Mouse (Mus musculus): ENCODE results near the gene 6430628N08Rik. TPM values are rescaled to one million over a fixed set of nuclear protein-coding genes. Genes with fewer than 3 reads are reported as not detected.
A peak's percentile ranks its signal among the peaks of the same experiment; 100 is the strongest.

6430628N08Rik gene
- polyA plus RNA-seq, 1 experiment from 2014 or later = not detected

GRCm38 (mm10) chr4:115885846-115886245, 4.6 kb upstream of the 6430628N08Rik start:
- peaks cover 37% of the 10 kb centered on the region for H3K27me3 ChIP-seq
- 46% methylated on average over 3 of the region's 3 CpGs for WGBS (ENCODE audit: insufficient replicate concordance)
- no peak overlapping the region for H3K27ac ChIP-seq
- H3K9me3 ChIP-seq (replicated peaks) = no peaks in the 10 kb centered on the region
- no peak for DNase-seq
- H3K36me3 ChIP-seq = no peaks in the 10 kb centered on the region
- ATAC-seq (ENCODE audit: low read depth) = no peak
- no peak overlapping the region for H3K4me2 ChIP-seq
- H3K4me3 ChIP-seq (replicated peaks) = no peak overlapping the region
- no peaks in the 10 kb centered on the region; the same call in 1 of the 2 replicates for H3K4me1 ChIP-seq (replicated peaks)
- no peak overlapping the region for H3K9ac ChIP-seq

GRCm38 (mm10) chr4:115886875-115887274, 3.6 kb upstream of the 6430628N08Rik start:
- Histone ChIP-seq H3K4me1 (replicated peaks) (no peaks in the 10 kb centered on the region; the same call in 1 of the 2 replicates), H3K4me3 (replicated peaks) (no peak overlapping the region), H3K27ac (no peak overlapping the region), H3K27me3 (peaks cover 47% of the 10 kb centered on the region), H3K9ac (no peak overlapping the region), H3K4me2 (no peak overlapping the region), H3K36me3 (no peaks in the 10 kb centered on the region), H3K9me3 (replicated peaks) (no peaks in the 10 kb centered on the region)
- 60% methylated on average over 1 of the region's 1 CpGs for WGBS (ENCODE audit: insufficient replicate concordance)
- ATAC-seq (ENCODE audit: low read depth) = no peak
- DNase-seq = no peak

DNA sequence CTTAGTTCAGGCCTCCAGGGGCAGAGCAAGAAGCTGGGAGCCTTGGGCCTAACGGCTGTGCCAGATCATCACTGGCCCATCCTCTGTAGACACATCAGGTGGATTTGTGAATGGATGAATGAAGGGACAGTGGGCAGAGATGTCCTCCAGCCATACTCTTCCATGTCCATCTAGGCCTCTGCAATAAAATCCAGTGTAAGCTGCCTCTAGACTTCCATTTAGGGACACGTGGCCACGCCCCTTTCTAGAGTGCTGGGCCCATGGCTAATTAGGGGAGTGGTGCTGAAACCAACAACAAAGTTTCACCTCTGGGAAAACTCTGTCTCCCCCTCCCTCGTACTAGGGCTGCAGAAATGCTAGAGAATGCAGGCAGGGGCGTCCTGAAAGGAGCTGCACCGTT, 399 bp upstream of the 6430628N08Rik start:
- ATAC-seq (ENCODE audit: low read depth) (no peak), DNase-seq (no peak)
- no peaks in the 10 kb centered on the region for H3K36me3 ChIP-seq
- no peaks in the 10 kb centered on the region for H3K9me3 ChIP-seq (replicated peaks)
- H3K9ac ChIP-seq = no peak overlapping the region
- no peak overlapping the region for H3K27ac ChIP-seq
- 14% methylated on average over 6 of the region's 6 CpGs for WGBS (ENCODE audit: insufficient replicate concordance)
- H3K27me3 ChIP-seq = peaks cover 70% of the 10 kb centered on the region
- H3K4me3 ChIP-seq (replicated peaks) = no peak overlapping the region
- H3K4me1 ChIP-seq (replicated peaks) = no peaks in the 10 kb centered on the region; the same call in 1 of the 2 replicates
- H3K4me2 ChIP-seq = peak overlapping the region; percentile 41

DNA sequence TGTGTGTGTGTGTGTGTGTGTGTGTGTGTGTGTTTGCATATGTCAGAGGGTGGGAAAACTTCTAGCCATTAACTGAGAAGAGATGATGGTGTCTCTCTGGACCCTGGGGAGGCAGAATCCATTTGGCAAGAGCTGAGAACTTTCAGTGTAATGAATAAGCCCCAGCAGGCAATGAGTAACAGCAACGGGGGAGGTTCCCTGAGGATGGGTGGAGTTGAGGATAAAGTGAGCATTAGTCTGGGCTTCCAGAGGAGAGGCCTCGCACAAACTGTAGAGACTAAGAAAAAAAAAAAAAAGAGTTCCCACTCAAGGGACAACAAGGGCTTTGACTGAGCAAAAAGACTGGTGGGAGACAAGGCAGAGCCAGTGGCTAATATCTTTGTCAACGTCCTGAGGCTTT, 3.8 kb downstream of the 6430628N08Rik start:
- no peaks in the 10 kb centered on the region for H3K9me3 ChIP-seq (replicated peaks)
- no peak for ATAC-seq (ENCODE audit: low read depth)
- WGBS (ENCODE audit: insufficient replicate concordance) = 24% methylated on average over 3 of the region's 3 CpGs
- no peaks in the 10 kb centered on the region; the same call in 1 of the 2 replicates for H3K4me1 ChIP-seq (replicated peaks)
- H3K27ac ChIP-seq = no peak overlapping the region
- peaks cover 90% of the 10 kb centered on the region for H3K27me3 ChIP-seq
- H3K36me3 ChIP-seq = no peaks in the 10 kb centered on the region
- H3K4me3 ChIP-seq (replicated peaks) = no peak overlapping the region
- H3K9ac ChIP-seq = no peak overlapping the region
- no peak for DNase-seq
- H3K4me2 ChIP-seq = no peak overlapping the region

DNA sequence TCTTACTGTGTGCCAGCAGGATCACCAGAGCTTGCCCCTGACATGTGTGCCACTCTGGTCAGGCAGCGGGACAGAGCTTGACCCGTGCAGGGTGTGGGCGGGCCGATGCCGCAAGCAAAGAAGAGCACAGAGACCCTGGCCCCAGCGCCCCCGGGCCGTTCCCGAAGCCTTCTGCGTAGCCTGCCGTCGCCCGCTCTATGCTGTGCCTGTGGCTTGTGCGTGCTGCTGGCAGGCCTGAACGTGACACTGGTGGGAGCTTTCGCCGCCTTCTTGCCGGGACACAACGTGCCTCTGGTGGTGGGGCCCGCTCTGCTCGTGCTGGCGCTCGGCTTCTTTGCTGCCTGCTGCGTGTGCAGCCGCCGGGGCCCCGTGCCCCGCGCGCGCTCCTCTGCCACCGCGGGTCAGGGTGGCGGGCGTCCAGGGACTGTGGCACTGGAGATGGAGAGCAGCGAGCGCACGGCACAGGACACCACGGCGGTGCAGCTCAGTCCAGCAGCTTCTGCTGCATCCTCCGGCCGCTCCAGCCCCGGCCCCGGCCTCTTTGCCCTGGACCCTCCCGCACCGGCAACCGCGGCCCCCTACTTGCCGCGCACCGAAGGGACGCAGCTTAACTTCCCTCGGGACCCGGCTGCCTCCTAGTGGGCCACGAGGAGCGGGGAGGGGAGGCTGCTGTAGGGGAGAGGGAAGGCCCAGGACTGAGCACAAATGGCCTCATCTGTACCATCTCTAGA, 7.6 kb downstream of the 6430628N08Rik start:
- H3K4me1 ChIP-seq (replicated peaks) = no peaks in the 10 kb centered on the region
- peak overlapping the region; percentile 28 for H3K4me3 ChIP-seq (replicated peaks)
- H3K27ac ChIP-seq = no peak overlapping the region
- H3K36me3 ChIP-seq = no peaks in the 10 kb centered on the region
- H3K9ac ChIP-seq = no peak overlapping the region
- DNase-seq (no peak), ATAC-seq (ENCODE audit: low read depth) (peak; percentile 36; the same call in 1 of the 2 replicates)
- peaks cover 86% of the 10 kb centered on the region for H3K27me3 ChIP-seq
- H3K4me2 ChIP-seq = peak overlapping the region; percentile 42
- 3% methylated on average over 56 of the region's 56 CpGs for WGBS (ENCODE audit: insufficient replicate concordance)
- H3K9me3 ChIP-seq (replicated peaks) = no peaks in the 10 kb centered on the region

- DNase-seq (peak; percentile 23), ATAC-seq (ENCODE audit: low read depth) (no peak)
- H3K4me3 ChIP-seq (replicated peaks) = no peak overlapping the region
- H3K36me3 ChIP-seq = no peaks in the 10 kb centered on the region
- H3K4me1 ChIP-seq (replicated peaks) = no peaks in the 10 kb centered on the region
- H3K9me3 ChIP-seq (replicated peaks) = no peaks in the 10 kb centered on the region
- no peak overlapping the region for H3K27ac ChIP-seq
- no peak overlapping the region for H3K4me2 ChIP-seq
- 20% methylated on average over 5 of the region's 5 CpGs for WGBS (ENCODE audit: insufficient replicate concordance)
- H3K27me3 ChIP-seq = peaks cover 88% of the 10 kb centered on the region
- H3K9ac ChIP-seq = no peak overlapping the region
Measured at GRCm38 (mm10) chr4:115902816-115903215, 12.4 kb downstream of the 6430628N08Rik start.

DNA sequence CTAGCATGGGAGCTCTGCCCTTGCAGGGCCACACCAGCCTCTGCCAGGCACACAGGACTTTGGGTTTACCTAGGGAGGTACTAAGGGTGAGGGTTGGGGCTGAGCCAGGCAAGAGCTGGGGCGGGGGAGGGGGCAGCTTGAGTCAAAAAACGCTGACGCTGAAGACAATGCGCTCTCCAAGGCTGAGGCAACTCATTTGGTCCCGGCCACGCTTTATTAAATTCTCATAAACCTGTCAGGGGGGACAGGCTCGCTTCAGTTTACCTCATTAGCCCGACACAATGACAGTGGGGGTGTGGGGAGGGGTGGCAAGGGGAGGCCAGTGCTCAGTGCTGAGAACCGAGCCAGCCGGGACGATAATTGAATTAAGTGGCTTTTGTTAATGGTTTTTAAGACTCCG, 13.9 kb downstream of the 6430628N08Rik start:
- WGBS (ENCODE audit: insufficient replicate concordance) = 22% methylated on average over 12 of the region's 12 CpGs
- H3K9ac ChIP-seq = no peak overlapping the region
- no peaks in the 10 kb centered on the region for H3K36me3 ChIP-seq
- no peak overlapping the region for H3K27ac ChIP-seq
- no peak overlapping the region for H3K4me3 ChIP-seq (replicated peaks)
- H3K4me2 ChIP-seq = no peak overlapping the region
- DNase-seq (no peak), ATAC-seq (ENCODE audit: low read depth) (no peak)
- H3K4me1 ChIP-seq (replicated peaks) = no peaks in the 10 kb centered on the region
- H3K9me3 ChIP-seq (replicated peaks) = no peaks in the 10 kb centered on the region
- H3K27me3 ChIP-seq = peaks cover 88% of the 10 kb centered on the region

DNA sequence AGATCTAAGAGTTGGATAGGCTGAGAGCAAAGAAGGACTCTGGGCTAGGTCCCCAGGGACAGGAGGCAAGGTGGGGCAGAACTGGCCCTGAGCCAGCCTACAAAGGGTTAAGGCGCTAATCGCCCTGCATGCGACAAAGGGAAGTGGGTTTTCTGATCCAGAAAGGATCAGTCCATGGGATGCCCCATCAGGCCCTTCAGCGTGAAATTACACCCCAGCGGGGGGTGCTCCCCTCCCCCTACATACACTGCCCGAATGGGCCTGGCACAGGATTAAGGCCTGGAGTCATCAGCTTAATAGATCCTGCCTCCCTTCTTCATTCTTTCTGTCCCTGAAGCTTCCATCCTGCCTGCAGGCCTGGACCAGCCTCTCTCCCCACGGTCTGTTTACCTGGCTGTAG, 15.2 kb downstream of the 6430628N08Rik start:
- Histone ChIP-seq H3K27ac (no peak overlapping the region), H3K27me3 (peaks cover 79% of the 10 kb centered on the region), H3K4me2 (no peak overlapping the region), H3K4me1 (replicated peaks) (no peaks in the 10 kb centered on the region), H3K4me3 (replicated peaks) (no peak overlapping the region), H3K9me3 (replicated peaks) (no peaks in the 10 kb centered on the region), H3K9ac (no peak overlapping the region), H3K36me3 (no peaks in the 10 kb centered on the region)
- ATAC-seq (ENCODE audit: low read depth) (no peak), DNase-seq (no peak)
- WGBS (ENCODE audit: insufficient replicate concordance) = 27% methylated on average over 7 of the region's 7 CpGs

- Histone ChIP-seq H3K4me3 (replicated peaks) (no peak overlapping the region), H3K36me3 (no peaks in the 10 kb centered on the region), H3K4me1 (replicated peaks) (no peaks in the 10 kb centered on the region), H3K9me3 (replicated peaks) (no peaks in the 10 kb centered on the region), H3K9ac (no peak overlapping the region), H3K27ac (no peak overlapping the region), H3K4me2 (no peak overlapping the region), H3K27me3 (peaks cover 78% of the 10 kb centered on the region)
- DNase-seq (no peak), ATAC-seq (ENCODE audit: low read depth) (no peak)
- 58% methylated on average over 3 of the region's 3 CpGs for WGBS (ENCODE audit: insufficient replicate concordance)
Measured at GRCm38 (mm10) chr4:115906791-115907190, 16.3 kb downstream of the 6430628N08Rik start.

DNA sequence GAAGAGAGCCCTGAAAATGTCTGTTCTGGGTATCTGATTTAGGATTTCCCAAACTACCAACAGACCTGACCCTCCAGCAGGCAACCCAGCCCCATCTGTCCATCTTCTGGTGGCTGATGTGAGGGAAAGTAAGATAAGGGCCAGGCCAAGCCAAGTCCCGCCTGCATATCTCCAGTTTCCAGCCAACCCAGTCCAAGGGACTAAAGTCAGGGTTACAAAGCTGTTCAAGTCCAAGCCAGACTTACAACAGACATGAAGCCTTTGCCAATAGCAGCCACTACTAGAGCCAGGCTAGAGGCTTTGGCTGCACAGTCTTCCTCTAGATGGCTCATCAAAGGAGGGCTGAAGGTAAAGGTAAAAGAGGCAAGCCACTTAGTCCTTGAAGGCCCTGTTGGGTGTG, 17.5 kb downstream of the 6430628N08Rik start:
- H3K36me3 ChIP-seq = no peaks in the 10 kb centered on the region
- H3K9me3 ChIP-seq (replicated peaks) = no peaks in the 10 kb centered on the region
- 6% methylated on average over 1 of the region's 1 CpGs for WGBS (ENCODE audit: insufficient replicate concordance)
- H3K4me3 ChIP-seq (replicated peaks) = no peak overlapping the region
- H3K27me3 ChIP-seq = peaks cover 78% of the 10 kb centered on the region
- ATAC-seq (ENCODE audit: low read depth) (no peak), DNase-seq (no peak)
- H3K4me2 ChIP-seq = no peak overlapping the region
- no peaks in the 10 kb centered on the region for H3K4me1 ChIP-seq (replicated peaks)
- H3K27ac ChIP-seq = no peak overlapping the region
- no peak overlapping the region for H3K9ac ChIP-seq

- H3K27ac ChIP-seq = no peak overlapping the region
- no peaks in the 10 kb centered on the region for H3K36me3 ChIP-seq
- no peaks in the 10 kb centered on the region for H3K9me3 ChIP-seq (replicated peaks)
- 24% methylated on average over 7 of the region's 7 CpGs for WGBS (ENCODE audit: insufficient replicate concordance)
- DNase-seq (no peak), ATAC-seq (ENCODE audit: low read depth) (no peak)
- no peaks in the 10 kb centered on the region for H3K4me1 ChIP-seq (replicated peaks)
- H3K4me3 ChIP-seq (replicated peaks) = no peak overlapping the region
- H3K27me3 ChIP-seq = peaks cover 81% of the 10 kb centered on the region
- H3K9ac ChIP-seq = no peak overlapping the region
- H3K4me2 ChIP-seq = no peak overlapping the region
Measured at GRCm38 (mm10) chr4:115908641-115909040, 18.2 kb downstream of the 6430628N08Rik start.

DNA sequence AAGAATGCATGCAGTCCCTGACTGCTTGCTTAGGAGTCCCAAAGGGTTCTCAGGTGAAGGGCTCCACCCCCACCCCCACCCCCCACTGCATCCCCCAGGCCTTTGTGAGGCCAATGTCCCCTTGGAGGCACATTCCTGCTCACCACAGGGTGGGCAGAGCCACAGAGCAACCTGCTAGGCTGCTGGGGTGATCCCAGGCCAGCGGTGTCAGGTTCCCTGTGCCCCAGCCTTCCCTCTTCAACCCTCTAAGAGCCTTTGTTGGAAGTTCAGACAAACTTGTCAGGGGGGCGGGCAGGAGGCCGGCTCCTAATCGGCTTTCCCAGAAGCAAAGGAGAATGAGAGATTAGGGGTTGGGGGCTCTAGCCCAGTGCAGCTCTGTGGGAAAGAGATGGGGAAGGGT, 21.1 kb downstream of the 6430628N08Rik start:
- no peak overlapping the region for H3K4me2 ChIP-seq
- no peak overlapping the region for H3K9ac ChIP-seq
- 17% methylated on average over 4 of the region's 4 CpGs for WGBS (ENCODE audit: insufficient replicate concordance)
- no peaks in the 10 kb centered on the region for H3K9me3 ChIP-seq (replicated peaks)
- no peaks in the 10 kb centered on the region for H3K36me3 ChIP-seq
- DNase-seq (no peak), ATAC-seq (ENCODE audit: low read depth) (no peak)
- no peak overlapping the region for H3K27ac ChIP-seq
- no peak overlapping the region for H3K4me3 ChIP-seq (replicated peaks)
- H3K4me1 ChIP-seq (replicated peaks) = no peaks in the 10 kb centered on the region
- peaks cover 61% of the 10 kb centered on the region for H3K27me3 ChIP-seq
